Mouse (Mus musculus) E14TG2a.4 (cell line): Measurements from ENCODE around the gene Plcb3.
A peak's percentile ranks its signal among the peaks of the same experiment; 100 is the strongest.

ENCODE experiments used
- H3K27me3 ChIP-seq: 2 replicates; pipeline ENCODE4 v1.6.1; 2014; ENCODE audit warnings: low read length, control low read depth; ENCODE audit not compliant: insufficient read depth
- H3K36me3 ChIP-seq: 2 replicates; pipeline ENCODE4 v1.6.1; 2014; ENCODE audit warnings: low read length, control low read depth; ENCODE audit not compliant: insufficient read depth
- H3K4me1 ChIP-seq: replicated peaks from 2 replicates; pipeline ENCODE4 v1.6.1; 2014; ENCODE audit warnings: low read depth, low read length, control low read depth
- H3K4me3 ChIP-seq: replicated peaks from 2 replicates; pipeline ENCODE4 v1.5.1; 2014; ENCODE audit warnings: mild to moderate bottlenecking, low read length
- H3K9me3 ChIP-seq: 2 replicates; pipeline ENCODE4 v1.6.1; 2014; ENCODE audit warnings: low read length, control low read depth
- CTCF ChIP-seq: conservative IDR thresholded peaks from 2 replicates; pipeline ENCODE4 v1.5.1; 2014; ENCODE audit warnings: low read length
- NANOG ChIP-seq: IDR thresholded peaks from 2 replicates; pipeline ENCODE4 v1.6.1; 2014; ENCODE audit warnings: borderline replicate concordance, low read length, mixed read lengths
- POU5F1 ChIP-seq: IDR thresholded peaks from 2 replicates; pipeline ENCODE4 v1.6.1; 2014; ENCODE audit warnings: low read length, borderline replicate concordance

Plcb3 gene

GRCm38 (mm10) chr19:6968491-6969271 lies 7.6 kb downstream of the Plcb3 start:
- Histone ChIP-seq H3K4me1 (peaks cover 96% of the 10 kb centered on the region), H3K9me3 (no peaks in the 10 kb centered on the region), H3K27me3 (no peaks in the 10 kb centered on the region), H3K36me3 (peaks cover 41% of the 10 kb centered on the region), H3K4me3 (peak overlapping the region; percentile 90)
- TF ChIP-seq CTCF (no peak), POU5F1 (no peak), NANOG (no peak)

DNA sequence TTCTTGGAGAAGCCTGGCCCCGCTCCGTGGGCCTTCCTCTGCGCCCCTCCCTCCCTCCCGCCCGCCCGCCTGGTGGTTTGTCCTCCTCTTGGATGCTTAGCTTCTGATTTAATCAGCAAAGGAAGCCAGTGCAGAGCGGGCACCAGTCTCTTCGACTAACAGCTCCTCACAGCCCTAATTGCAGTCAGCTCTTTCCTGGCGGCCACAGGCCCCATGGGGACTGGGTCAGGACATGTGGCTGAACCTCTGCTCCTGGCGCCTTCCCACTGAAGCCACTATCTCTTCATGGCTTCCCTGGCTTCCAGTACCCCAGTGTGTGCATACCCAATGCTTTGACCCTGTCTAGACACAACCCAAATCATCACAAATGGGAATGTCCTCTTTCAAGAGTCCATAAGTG lies 19.8 kb downstream of the Plcb3 start:
- Histone ChIP-seq H3K4me3 (0 out of 2 replicates have a peak overlapping the region, but pooled peaks have one; percentile 17), H3K4me1 (peaks cover 74% of the 10 kb centered on the region), H3K27me3 (no peaks in the 10 kb centered on the region), H3K9me3 (no peaks in the 10 kb centered on the region), H3K36me3 (peaks cover 88% of the 10 kb centered on the region)
- TF ChIP-seq CTCF = no peak

DNA sequence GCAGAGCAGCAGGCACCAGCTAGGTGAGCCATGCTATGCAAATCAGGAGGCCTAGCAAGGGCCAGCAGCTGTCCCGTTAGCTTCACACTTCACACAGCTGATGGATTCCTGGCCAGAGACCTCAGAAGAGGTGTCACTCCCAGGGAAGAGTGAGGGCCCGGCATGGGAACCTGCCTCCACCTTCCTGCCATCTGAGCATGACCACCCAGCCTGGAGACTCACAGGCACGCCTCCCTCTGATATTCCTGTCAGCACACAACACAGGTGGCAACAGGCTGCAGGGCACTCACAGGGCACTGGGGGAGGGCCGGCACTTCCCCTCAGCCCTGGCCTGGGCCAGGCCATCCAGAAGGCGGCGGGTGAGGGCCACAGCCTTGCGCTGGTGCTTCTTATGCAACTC lies 20.8 kb downstream of the Plcb3 start:
- TF ChIP-seq NANOG = no peak
- no peak for TF ChIP-seq CTCF
- no peak for TF ChIP-seq POU5F1
- H3K4me3 ChIP-seq = peak overlapping the region; percentile 57
- peaks cover 78% of the 10 kb centered on the region for H3K4me1 ChIP-seq
- peaks cover 78% of the 10 kb centered on the region for H3K36me3 ChIP-seq
- H3K9me3 ChIP-seq = no peaks in the 10 kb centered on the region
- no peaks in the 10 kb centered on the region for H3K27me3 ChIP-seq

DNA sequence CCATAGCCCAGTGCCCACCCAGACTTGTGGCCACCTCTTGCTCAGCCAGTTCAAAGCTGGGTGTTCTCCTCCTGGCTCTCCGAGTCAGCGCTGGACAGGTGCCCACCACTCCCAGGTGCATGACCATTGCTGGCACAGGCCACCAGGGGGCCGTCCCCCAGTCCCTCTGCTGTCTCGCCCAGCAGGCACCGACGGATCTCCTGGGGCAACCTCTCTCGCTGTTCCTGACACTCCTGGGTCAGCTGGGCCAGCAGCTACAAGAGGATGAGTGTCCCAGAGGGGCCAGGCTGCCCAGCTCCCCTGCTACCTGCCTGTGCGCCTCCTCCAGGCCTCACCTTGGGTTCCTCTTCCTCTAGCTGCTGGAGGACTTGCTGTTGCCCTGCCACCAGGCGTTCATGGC lies 22.2 kb downstream of the Plcb3 start:
- peaks cover 86% of the 10 kb centered on the region for H3K4me1 ChIP-seq
- no peak for TF ChIP-seq NANOG
- peak; percentile 30; the same call in 1 of the 2 replicates for TF ChIP-seq CTCF

GRCm38 (mm10) chr19:6952712-6953037 lies 23.6 kb downstream of the Plcb3 start:
- peak overlapping the region; percentile 88 for H3K4me3 ChIP-seq
- peaks cover 61% of the 10 kb centered on the region for H3K36me3 ChIP-seq
- TF ChIP-seq POU5F1 = no peak
- no peak for TF ChIP-seq NANOG
- TF ChIP-seq CTCF = no peak
- peaks cover 86% of the 10 kb centered on the region for H3K4me1 ChIP-seq
- no peaks in the 10 kb centered on the region for H3K9me3 ChIP-seq
- H3K27me3 ChIP-seq = no peaks in the 10 kb centered on the region

More for the DNA sequence above, 22.2 kb downstream of the Plcb3 start:
- Histone ChIP-seq H3K9me3 (no peaks in the 10 kb centered on the region), H3K36me3 (peaks cover 73% of the 10 kb centered on the region), H3K27me3 (no peaks in the 10 kb centered on the region), H3K4me3 (no peak overlapping the region)

- Histone ChIP-seq H3K4me3 (peak overlapping the region; percentile 88), H3K9me3 (no peaks in the 10 kb centered on the region), H3K36me3 (peaks cover 56% of the 10 kb centered on the region), H3K4me1 (peaks cover 85% of the 10 kb centered on the region), H3K27me3 (no peaks in the 10 kb centered on the region)
- TF ChIP-seq POU5F1 = no peak
- no peak for TF ChIP-seq CTCF
- TF ChIP-seq NANOG = no peak
Measured at GRCm38 (mm10) chr19:6951994-6952711, 24.1 kb downstream of the Plcb3 start.

DNA sequence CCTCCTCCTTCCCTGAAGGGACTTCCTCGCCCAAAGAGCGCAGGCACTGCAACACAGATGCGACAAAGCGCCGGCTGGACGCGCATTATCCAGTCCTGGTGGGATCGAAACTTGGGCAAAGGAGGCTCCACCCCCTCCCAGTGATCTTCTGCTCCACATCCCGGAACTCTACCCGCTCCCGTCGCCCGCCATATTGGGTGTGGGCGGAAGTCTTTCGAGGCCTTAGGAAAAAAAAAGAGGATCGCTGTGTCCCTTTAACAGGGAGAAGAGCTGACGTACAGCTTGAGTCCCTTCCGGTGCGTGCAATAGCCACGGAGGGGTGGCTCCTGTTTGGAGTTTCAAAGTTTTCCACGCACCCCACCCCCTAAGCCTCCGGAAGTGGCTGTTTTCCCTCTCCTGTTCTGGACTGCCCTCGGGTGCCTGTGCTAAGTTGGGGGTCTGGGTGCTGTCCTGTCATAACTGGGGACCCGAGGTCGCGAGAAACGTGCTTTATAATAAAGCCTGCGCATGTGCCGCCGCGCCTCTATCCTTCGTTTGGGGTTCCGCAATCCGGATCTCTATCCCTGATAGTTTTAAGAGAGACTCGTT lies 24.8 kb downstream of the Plcb3 start:
- no peak for TF ChIP-seq CTCF
- no peak for TF ChIP-seq NANOG
- no peak for TF ChIP-seq POU5F1
- peaks cover 49% of the 10 kb centered on the region for H3K36me3 ChIP-seq
- no peaks in the 10 kb centered on the region for H3K27me3 ChIP-seq

GRCm38 (mm10) chr19:6950613-6951153 lies 25.6 kb downstream of the Plcb3 start:
- peak overlapping the region; percentile 88 for H3K4me3 ChIP-seq
- TF ChIP-seq POU5F1 = no peak
- TF ChIP-seq CTCF = no peak
- TF ChIP-seq NANOG = no peak
- peaks cover 84% of the 10 kb centered on the region for H3K4me1 ChIP-seq
- H3K9me3 ChIP-seq = no peaks in the 10 kb centered on the region
- H3K36me3 ChIP-seq = peaks cover 48% of the 10 kb centered on the region
- H3K27me3 ChIP-seq = no peaks in the 10 kb centered on the region

More for the DNA sequence above, 24.8 kb downstream of the Plcb3 start:
- Histone ChIP-seq H3K4me1 (peaks cover 85% of the 10 kb centered on the region), H3K9me3 (no peaks in the 10 kb centered on the region), H3K4me3 (peak overlapping the region; percentile 88)
